Comparison of ENCODE assay signal across 29 mouse cellular contexts in genomic region chr13:67481528-67481927, GRCm38 (mm10). TPM values are rescaled to one million over a fixed set of nuclear protein-coding genes. Genes with fewer than 3 reads are reported as not detected.
A peak's percentile ranks its signal among the peaks of the same experiment; 100 is the strongest.
DNase-seq lines count a peak whose midpoint lies in the region; ATAC-seq and TF ChIP-seq lines count a peak whose summit lies in the region.
"Had no signal": no experiment of that assay in that cellular context is flagged by ENCODE, and none has a peak within 500 bp of the region (broad histone marks: within the 10 kb centered on the region; RNA-seq: fewer than 3 reads in every experiment).

No protein-coding gene starts in this region.

- H3K4me1 ChIP-seq in intestine, postnatal 0 days (replicated peaks; ENCODE audit: control insufficient read depth, insufficient read depth, low read length): no peaks in the 10 kb centered on the region
- H3K4me1 ChIP-seq in intestine, embryonic 16.5 days (ENCODE audit: control insufficient read depth, insufficient read depth, low read length): no peaks in the 10 kb centered on the region
- H3K4me1 ChIP-seq: embryonic facial prominence, embryonic 12.5 days had no signal

- H3K9me3 ChIP-seq in intestine, postnatal 0 days (ENCODE audit: control insufficient read depth): no peaks in the 10 kb centered on the region
- H3K9me3 ChIP-seq in intestine, embryonic 16.5 days (ENCODE audit: control insufficient read depth, low read length): no peaks in the 10 kb centered on the region
- H3K9me3 ChIP-seq: embryonic facial prominence, embryonic 12.5 days; forebrain, embryonic 15.5 days; G1E; hindbrain, embryonic 12.5 days; kidney, embryonic 15.5 days; limb, embryonic 15.5 days had no signal

- peak; percentile 23 for DNase-seq in thymus, postnatal 0 days (ENCODE audit: low spot score)
- DNase-seq in thymus, adult 18-20 months: no peak
- DNase-seq in brain, adult 2 months (ENCODE audit: low read depth, low spot score): peak; percentile 4
- no peak for DNase-seq in right cerebral cortex, postnatal 4 days
- DNase-seq in kidney, postnatal 14 days: no peak
- DNase-seq in adrenal gland, postnatal 25 days: no peak
- DNase-seq: adrenal gland, adult 2 months; cerebellum, adult 9-11 months; heart, postnatal 14 days; layer of hippocampus, postnatal 36 days; lung, adult 2 months; right cerebral cortex, adult 18-20 months; thymus, postnatal 4 days had no signal

- H3K9ac ChIP-seq in intestine, postnatal 0 days (ENCODE audit: low read depth, low read length): no peak overlapping the region
- no peak overlapping the region for H3K9ac ChIP-seq in intestine, embryonic 16.5 days (ENCODE audit: low read depth, low read length)
- H3K9ac ChIP-seq: embryonic facial prominence, embryonic 12.5 days; forebrain, embryonic 15.5 days; hindbrain, embryonic 12.5 days; kidney, embryonic 15.5 days; limb, embryonic 15.5 days had no signal

- TF ChIP-seq CTCF in intestine, postnatal 0 days (IDR thresholded peaks at IDR 0.05; ENCODE audit: low read depth): peak; percentile 30

- H3K4me3 ChIP-seq in intestine, postnatal 0 days (ENCODE audit: low read depth, low read length): no peak overlapping the region
- H3K4me3 ChIP-seq in intestine, embryonic 16.5 days (ENCODE audit: low read length): no peak overlapping the region
- H3K4me3 ChIP-seq: embryonic facial prominence, embryonic 12.5 days; erythroblast, embryonic 14.5 days; forebrain, embryonic 15.5 days; hindbrain, embryonic 12.5 days; kidney, embryonic 15.5 days; limb, embryonic 15.5 days had no signal

- no peak overlapping the region for H3K4me2 ChIP-seq in intestine, postnatal 0 days (replicated peaks; ENCODE audit: low read depth)
- no peak overlapping the region for H3K4me2 ChIP-seq in intestine, embryonic 16.5 days (ENCODE audit: low read depth, low read length)
- H3K4me2 ChIP-seq: embryonic facial prominence, embryonic 12.5 days; forebrain, embryonic 15.5 days; heart, embryonic 11.5 days; hindbrain, embryonic 12.5 days; kidney, embryonic 15.5 days; limb, embryonic 15.5 days had no signal

- no peaks in the 10 kb centered on the region for H3K27me3 ChIP-seq in intestine, postnatal 0 days (replicated peaks; ENCODE audit: control insufficient read depth, insufficient read depth, low read length)
- no peaks in the 10 kb centered on the region for H3K27me3 ChIP-seq in intestine, embryonic 16.5 days (replicated peaks; ENCODE audit: control insufficient read depth, insufficient read depth, low read length)
- H3K27me3 ChIP-seq: embryonic facial prominence, embryonic 12.5 days; forebrain, embryonic 15.5 days; hindbrain, embryonic 12.5 days; kidney, embryonic 15.5 days; limb, embryonic 15.5 days had no signal

- no peak overlapping the region for H3K27ac ChIP-seq in intestine, postnatal 0 days (ENCODE audit: low read depth, low read length)
- no peak overlapping the region for H3K27ac ChIP-seq in intestine, embryonic 16.5 days (ENCODE audit: low read length)
- H3K27ac ChIP-seq: embryonic facial prominence, embryonic 12.5 days; forebrain, embryonic 15.5 days; hindbrain, embryonic 12.5 days; kidney, embryonic 15.5 days; limb, embryonic 15.5 days had no signal

- ATAC-seq in intestine, postnatal 0 days: no peak
- ATAC-seq in intestine, embryonic 16.5 days: no peak
- ATAC-seq: forebrain, embryonic 15.5 days had no signal

- 64% methylated on average over 4 of the region's 4 CpGs for WGBS in intestine, postnatal 0 days
- 58% methylated on average over 4 of the region's 4 CpGs for WGBS in intestine, embryonic 16.5 days

- no peaks in the 10 kb centered on the region for H3K36me3 ChIP-seq in intestine, postnatal 0 days (ENCODE audit: control insufficient read depth, insufficient read depth)
- H3K36me3 ChIP-seq in intestine, embryonic 16.5 days (ENCODE audit: control insufficient read depth, insufficient read depth, low read length): no peaks in the 10 kb centered on the region
- H3K36me3 ChIP-seq: embryonic facial prominence, embryonic 12.5 days; forebrain, embryonic 15.5 days; hindbrain, embryonic 12.5 days had no signal

RNA-seq across cellular contexts. Expression of gene Zfp874b, which starts 2.5 kb away (rescaled TPM):
- polyA plus RNA-seq in intestine, postnatal 0 days (2015; fragmentation: Nextera tagmentation; extraction: Ambion mirVana): 1.2 and 1.3 TPM in 2 replicates
- polyA plus RNA-seq in intestine, embryonic 16.5 days (2015; fragmentation: Nextera tagmentation; extraction: Ambion mirVana): 1.7 and 1.9 TPM in 2 replicates
- polyA plus RNA-seq in thymus, postnatal 0 days (2015; fragmentation: Nextera tagmentation; extraction: Ambion mirVana): 4.3 and 5.7 TPM in 2 replicates
- 15.9 and 18.7 TPM in 2 replicates for total RNA-seq in adrenal gland, postnatal 25 days (2021)

RNA-seq across cellular contexts. Expression of gene Zfp58, which starts 18.8 kb away (rescaled TPM):
- 4.1 and 4.7 TPM in 2 replicates for polyA plus RNA-seq in intestine, postnatal 0 days (2015; fragmentation: Nextera tagmentation; extraction: Ambion mirVana)
- polyA plus RNA-seq in intestine, embryonic 16.5 days (2015; fragmentation: Nextera tagmentation; extraction: Ambion mirVana): 8.3 and 9.8 TPM in 2 replicates
- polyA plus RNA-seq in thymus, postnatal 0 days (2015; fragmentation: Nextera tagmentation; extraction: Ambion mirVana): 11.4 and 12.7 TPM in 2 replicates
- total RNA-seq in adrenal gland, postnatal 25 days (2021): 7.6 and 8.1 TPM in 2 replicates
- polyA plus RNA-seq: erythroblast, embryonic 14.5 days had no signal

RNA-seq across cellular contexts. Expression of gene Zfp874a, which starts 30.1 kb away (rescaled TPM):
- polyA plus RNA-seq in intestine, postnatal 0 days (2015; fragmentation: Nextera tagmentation; extraction: Ambion mirVana): 3.0 and 3.2 TPM in 2 replicates
- 7.5 TPM in 2 replicates for polyA plus RNA-seq in intestine, embryonic 16.5 days (2015; fragmentation: Nextera tagmentation; extraction: Ambion mirVana)
- 6.6 and 7.7 TPM in 2 replicates for polyA plus RNA-seq in thymus, postnatal 0 days (2015; fragmentation: Nextera tagmentation; extraction: Ambion mirVana)
- total RNA-seq in adrenal gland, postnatal 25 days (2021): 19.0 and 23.5 TPM in 2 replicates

RNA-seq across cellular contexts. Expression of gene Gm26965, which starts 44.4 kb away (rescaled TPM):
- polyA plus RNA-seq in intestine, postnatal 0 days (2015; fragmentation: Nextera tagmentation; extraction: Ambion mirVana): not detected in 2 replicates
- not detected in 2 replicates for polyA plus RNA-seq in intestine, embryonic 16.5 days (2015; fragmentation: Nextera tagmentation; extraction: Ambion mirVana)
- polyA plus RNA-seq in thymus, postnatal 0 days (2015; fragmentation: Nextera tagmentation; extraction: Ambion mirVana): not detected in 2 replicates
- total RNA-seq in adrenal gland, postnatal 25 days (2021): not detected in 2 replicates
- total RNA-seq: adrenal gland, adult 2 months had no signal
- polyA plus RNA-seq: adrenal gland, adult 2 months; C2C12; embryonic facial prominence, embryonic 12.5 days; erythroblast, embryonic 14.5 days; forebrain, embryonic 15.5 days; G1E; gonadal fat pad, adult 2 months; heart, embryonic 11.5 days; hindbrain, embryonic 12.5 days; intestine, embryonic 14.5 days; kidney, embryonic 15.5 days; large intestine, adult 2 months; limb, embryonic 15.5 days; lung, adult 2 months; neural tube, embryonic 11.5 days; small intestine, adult 2 months had no signal

RNA-seq across cellular contexts. Expression of gene Zfp87, which starts 44.4 kb away (rescaled TPM):
- 23.2 and 23.9 TPM in 2 replicates for polyA plus RNA-seq in intestine, postnatal 0 days (2015; fragmentation: Nextera tagmentation; extraction: Ambion mirVana)
- polyA plus RNA-seq in intestine, embryonic 16.5 days (2015; fragmentation: Nextera tagmentation; extraction: Ambion mirVana): 17.9 and 19.3 TPM in 2 replicates
- polyA plus RNA-seq in thymus, postnatal 0 days (2015; fragmentation: Nextera tagmentation; extraction: Ambion mirVana): 43.2 and 54.1 TPM in 2 replicates
- 18.0 and 19.8 TPM in 2 replicates for total RNA-seq in adrenal gland, postnatal 25 days (2021)

Comparison
In these comparisons a context has a peak if more than half of its experiments do, and no peak if none do; other contexts are left out.
1. DNase-seq: peak in thymus, postnatal 0 days (single experiment) and brain, adult 2 months (single experiment); none in thymus, adult 18-20 months (0 of 2), right cerebral cortex, postnatal 4 days (single experiment), kidney, postnatal 14 days (single experiment) and adrenal gland, postnatal 25 days (single experiment).